In genomic region chr8:9167995-9168394, GRCm38 (mm10) we compare ENCODE assay signal across 15 mouse cellular contexts.
DNase-seq lines count a peak whose midpoint lies in the region; ATAC-seq lines count a peak whose summit lies in the region.
"Had no signal": no experiment of that assay in that cellular context is flagged by ENCODE, and none has a peak within 500 bp of the region (broad histone marks: within the 10 kb centered on the region; RNA-seq: fewer than 3 reads in every experiment).

No protein-coding gene starts in this region.

- H3K27ac ChIP-seq in forebrain, embryonic 16.5 days (ENCODE audit: low read length): no peak overlapping the region
- H3K27ac ChIP-seq in forebrain, embryonic 15.5 days (replicated peaks): no peak overlapping the region
- H3K27ac ChIP-seq in midbrain, embryonic 13.5 days: no peak overlapping the region
- H3K27ac ChIP-seq: hindbrain, embryonic 12.5 days; layer of hippocampus, adult 2 months had no signal

- no peak overlapping the region for H3K4me3 ChIP-seq in forebrain, embryonic 16.5 days (replicated peaks; ENCODE audit: low read length)
- H3K4me3 ChIP-seq in forebrain, embryonic 15.5 days: no peak overlapping the region
- no peak overlapping the region for H3K4me3 ChIP-seq in midbrain, embryonic 13.5 days (replicated peaks)
- H3K4me3 ChIP-seq: hindbrain, embryonic 12.5 days; layer of hippocampus, adult 2 months had no signal

- WGBS in forebrain, embryonic 16.5 days: 56% methylated on average over 10 of the region's 10 CpGs
- 62% methylated on average over 10 of the region's 10 CpGs for WGBS in forebrain, embryonic 15.5 days
- WGBS in midbrain, embryonic 13.5 days: 54% methylated on average over 10 of the region's 10 CpGs

- H3K27me3 ChIP-seq in forebrain, embryonic 16.5 days (replicated peaks; ENCODE audit: control insufficient read depth, insufficient read depth, low read length): no peaks in the 10 kb centered on the region
- H3K27me3 ChIP-seq in forebrain, embryonic 15.5 days: no peaks in the 10 kb centered on the region
- H3K27me3 ChIP-seq in midbrain, embryonic 13.5 days: no peaks in the 10 kb centered on the region
- H3K27me3 ChIP-seq: hindbrain, embryonic 12.5 days had no signal

- ATAC-seq in forebrain, embryonic 16.5 days: peak; percentile 50; the same call in 1 of the 2 replicates
- ATAC-seq in forebrain, embryonic 15.5 days (replicated peaks): no peak
- ATAC-seq in midbrain, embryonic 13.5 days: peak; percentile 87
- ATAC-seq: liver, postnatal 0 days had no signal

- H3K9me3 ChIP-seq in forebrain, embryonic 16.5 days (ENCODE audit: control insufficient read depth, low read length): no peaks in the 10 kb centered on the region
- no peaks in the 10 kb centered on the region for H3K9me3 ChIP-seq in forebrain, embryonic 15.5 days
- 0 out of 2 replicates have a peak, but pooled peaks cover 2% of the 10 kb centered on the region for H3K9me3 ChIP-seq in midbrain, embryonic 13.5 days
- H3K9me3 ChIP-seq: hindbrain, embryonic 12.5 days had no signal

- no peak overlapping the region for H3K4me2 ChIP-seq in forebrain, embryonic 16.5 days (ENCODE audit: low read length)
- H3K4me2 ChIP-seq in forebrain, embryonic 15.5 days (replicated peaks): no peak overlapping the region
- no peak overlapping the region for H3K4me2 ChIP-seq in midbrain, embryonic 13.5 days (replicated peaks)
- H3K4me2 ChIP-seq: hindbrain, embryonic 12.5 days had no signal

- no peak overlapping the region for H3K9ac ChIP-seq in forebrain, embryonic 16.5 days (replicated peaks; ENCODE audit: low read depth, low read length)
- H3K9ac ChIP-seq in forebrain, embryonic 15.5 days (replicated peaks): no peak overlapping the region
- no peak overlapping the region for H3K9ac ChIP-seq in midbrain, embryonic 13.5 days (replicated peaks)
- H3K9ac ChIP-seq: hindbrain, embryonic 12.5 days; liver, postnatal 0 days had no signal

- H3K36me3 ChIP-seq in forebrain, embryonic 16.5 days (ENCODE audit: control insufficient read depth, insufficient read depth): no peaks in the 10 kb centered on the region
- no peaks in the 10 kb centered on the region for H3K36me3 ChIP-seq in forebrain, embryonic 15.5 days
- no peaks in the 10 kb centered on the region for H3K36me3 ChIP-seq in midbrain, embryonic 13.5 days
- H3K36me3 ChIP-seq: hindbrain, embryonic 12.5 days had no signal

- H3K4me1 ChIP-seq in forebrain, embryonic 16.5 days (replicated peaks; ENCODE audit: control insufficient read depth, insufficient read depth, low read length): no peaks in the 10 kb centered on the region
- H3K4me1 ChIP-seq in forebrain, embryonic 15.5 days: no peaks in the 10 kb centered on the region
- no peaks in the 10 kb centered on the region for H3K4me1 ChIP-seq in midbrain, embryonic 13.5 days (replicated peaks)
- H3K4me1 ChIP-seq: hindbrain, embryonic 12.5 days had no signal

- peak; percentile 23 for DNase-seq in kidney, postnatal 14 days
- DNase-seq in kidney, adult 11 months: no peak
- peak; percentile 26 to 47 for DNase-seq in kidney, postnatal 4 days
- no peak for DNase-seq in cerebellum, adult 9-11 months
- DNase-seq in frontal cortex, postnatal 36 days (ENCODE audit: low spot score in 2 of 2): no peak
- DNase-seq: cerebellum, postnatal 14 days; gastrocnemius, postnatal 36 days; liver, postnatal 0 days; retina, postnatal 1 day; spleen, adult 18-20 months had no signal

Comparison
In these comparisons a context has a peak if more than half of its experiments do, and no peak if none do; other contexts are left out.
1. DNase-seq: peak in kidney, postnatal 14 days (single experiment) and kidney, postnatal 4 days (2 of 2); none in kidney, adult 11 months (single experiment), cerebellum, adult 9-11 months (single experiment) and frontal cortex, postnatal 36 days (0 of 2).